ENCODE assay signal across 28 mouse cellular contexts in the genomic region with DNA sequence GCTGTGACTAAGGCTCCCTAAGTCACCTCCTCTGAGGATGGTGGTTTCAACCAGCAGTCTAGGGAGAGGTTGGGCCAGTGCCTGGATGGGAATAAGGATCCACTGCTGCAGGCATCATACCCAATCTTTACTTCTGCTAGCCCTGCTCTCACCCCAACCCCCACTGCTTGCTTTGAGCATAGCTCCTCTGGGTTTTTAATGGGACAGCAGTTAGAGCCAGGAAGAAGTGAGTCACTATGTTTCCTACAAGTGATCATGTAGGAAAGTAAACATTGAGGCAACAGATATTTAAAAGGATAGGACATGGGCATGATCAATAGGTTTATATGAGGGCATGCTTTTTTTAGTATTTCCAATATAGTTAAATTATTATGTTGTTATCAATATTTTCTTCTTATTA.
"Had no signal": no experiment of that assay in that cellular context is flagged by ENCODE, and none has a peak within 500 bp of the region (broad histone marks: within the 10 kb centered on the region; RNA-seq: fewer than 3 reads in every experiment).

No protein-coding gene starts in this region.

- H3K27me3 ChIP-seq: heart, embryonic 12.5 days; heart, embryonic 13.5 days; heart, embryonic 15.5 days; hindbrain, embryonic 12.5 days; hindbrain, embryonic 13.5 days; hindbrain, embryonic 15.5 days; intestine, embryonic 15.5 days; kidney, embryonic 15.5 days had no signal

- DNase-seq: heart, postnatal 14 days; heart, postnatal 36 days; heart, postnatal 4 days; kidney, adult 11 months; kidney, adult 18-20 months; kidney, adult 2 months; kidney, adult 8-10 months; kidney, adult 9 months; kidney, postnatal 10 days; kidney, postnatal 14 days; kidney, postnatal 25 days; kidney, postnatal 4 days; layer of hippocampus, adult 9-11 months; layer of hippocampus, postnatal 36 days had no signal

- H3K27ac ChIP-seq: heart, embryonic 13.5 days; heart, embryonic 15.5 days; hindbrain, embryonic 10.5 days; hindbrain, embryonic 12.5 days; hindbrain, embryonic 13.5 days; hindbrain, embryonic 14.5 days; hindbrain, embryonic 15.5 days; hindbrain, postnatal 0 days; intestine, embryonic 15.5 days; kidney, embryonic 15.5 days; kidney, postnatal 0 days; layer of hippocampus, adult 2 months; left cerebral cortex, adult 2 months had no signal

- H3K9me3 ChIP-seq: heart, embryonic 12.5 days; heart, embryonic 13.5 days; heart, embryonic 15.5 days; hindbrain, embryonic 10.5 days; hindbrain, embryonic 12.5 days; hindbrain, embryonic 13.5 days; hindbrain, embryonic 15.5 days; intestine, embryonic 15.5 days; kidney, embryonic 15.5 days had no signal

- H3K4me1 ChIP-seq: heart, embryonic 12.5 days; heart, embryonic 13.5 days; heart, embryonic 15.5 days; hindbrain, embryonic 10.5 days; hindbrain, embryonic 12.5 days; hindbrain, embryonic 13.5 days; hindbrain, embryonic 15.5 days; intestine, embryonic 15.5 days; kidney, embryonic 15.5 days had no signal

- H3K4me3 ChIP-seq: heart, embryonic 12.5 days; heart, embryonic 13.5 days; heart, embryonic 15.5 days; hindbrain, embryonic 10.5 days; hindbrain, embryonic 12.5 days; hindbrain, embryonic 13.5 days; hindbrain, embryonic 15.5 days; intestine, embryonic 15.5 days; kidney, embryonic 15.5 days; layer of hippocampus, adult 2 months; left cerebral cortex, adult 2 months had no signal

- H3K36me3 ChIP-seq: heart, embryonic 12.5 days; heart, embryonic 13.5 days; heart, embryonic 15.5 days; hindbrain, embryonic 10.5 days; hindbrain, embryonic 12.5 days; hindbrain, embryonic 13.5 days; hindbrain, embryonic 15.5 days; intestine, embryonic 15.5 days; kidney, embryonic 15.5 days had no signal

- H3K9ac ChIP-seq: heart, embryonic 12.5 days; heart, embryonic 13.5 days; heart, embryonic 15.5 days; hindbrain, embryonic 12.5 days; hindbrain, embryonic 13.5 days; hindbrain, embryonic 14.5 days; hindbrain, embryonic 15.5 days; intestine, embryonic 15.5 days; kidney, embryonic 15.5 days had no signal

- H3K4me2 ChIP-seq: heart, embryonic 12.5 days; heart, embryonic 13.5 days; heart, embryonic 15.5 days; hindbrain, embryonic 12.5 days; hindbrain, embryonic 13.5 days; hindbrain, embryonic 14.5 days; hindbrain, embryonic 15.5 days; intestine, embryonic 15.5 days; kidney, embryonic 15.5 days had no signal
